Mouse (Mus musculus): ENCODE data around the gene Tmprss3.
A peak's percentile ranks its signal among the peaks of the same experiment; 100 is the strongest.

The Tmprss3 gene

DNA sequence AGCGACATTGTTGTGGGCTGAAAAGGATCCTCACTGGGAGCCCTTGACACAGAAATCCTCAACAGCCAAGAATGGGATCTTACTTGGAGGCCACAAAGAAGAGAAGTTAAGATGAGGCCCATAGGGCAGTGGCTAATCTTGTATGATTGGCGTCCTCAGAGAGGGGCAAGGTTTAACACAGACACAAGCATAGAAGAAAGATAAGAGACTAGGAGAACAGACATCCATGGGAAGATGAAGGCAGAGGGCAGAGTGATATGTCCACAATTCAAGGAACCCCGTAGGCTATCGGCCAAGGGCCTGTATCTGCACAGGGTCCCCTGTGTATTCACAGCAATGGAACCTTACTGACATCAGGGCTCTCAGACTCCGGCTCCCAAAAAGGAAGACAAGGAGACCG, 3.6 kb downstream of the Tmprss3 start:
- DNase-seq (ENCODE audit: inconsistent ontology term), result no peak

- DNase-seq (ENCODE audit: inconsistent ontology term), result no peak
Observed at GRCm38 (mm10) chr17:31193360-31193759, 5.4 kb downstream of the Tmprss3 start.

DNA sequence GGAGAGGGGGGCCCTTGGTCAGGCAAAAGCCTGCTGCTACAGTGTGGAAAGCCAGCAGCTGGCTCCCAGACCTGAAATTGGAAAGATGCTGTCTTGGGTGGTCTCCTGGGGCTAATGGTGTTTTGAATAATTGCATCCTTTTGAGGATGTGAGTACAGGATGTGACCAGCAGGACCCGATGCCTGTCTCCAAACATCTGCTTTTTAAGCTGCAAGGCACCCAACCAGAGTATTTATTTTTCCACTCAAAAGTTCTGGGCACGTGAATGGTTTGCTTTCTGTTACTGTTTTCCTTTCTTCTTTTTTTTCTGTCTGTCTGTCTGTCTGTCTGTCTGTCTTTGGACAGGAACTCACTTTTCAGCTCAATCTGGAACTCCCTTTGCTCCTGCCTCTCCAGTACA, 6.1 kb downstream of the Tmprss3 start:
- DNase-seq (ENCODE audit: inconsistent ontology term), result no peak

GRCm38 (mm10) chr17:31191825-31192224, 7.0 kb downstream of the Tmprss3 start:
- no peak for DNase-seq (ENCODE audit: inconsistent ontology term)

GRCm38 (mm10) chr17:31187370-31187769, 11.4 kb downstream of the Tmprss3 start:
- DNase-seq (ENCODE audit: inconsistent ontology term), result peak; percentile 37

DNA sequence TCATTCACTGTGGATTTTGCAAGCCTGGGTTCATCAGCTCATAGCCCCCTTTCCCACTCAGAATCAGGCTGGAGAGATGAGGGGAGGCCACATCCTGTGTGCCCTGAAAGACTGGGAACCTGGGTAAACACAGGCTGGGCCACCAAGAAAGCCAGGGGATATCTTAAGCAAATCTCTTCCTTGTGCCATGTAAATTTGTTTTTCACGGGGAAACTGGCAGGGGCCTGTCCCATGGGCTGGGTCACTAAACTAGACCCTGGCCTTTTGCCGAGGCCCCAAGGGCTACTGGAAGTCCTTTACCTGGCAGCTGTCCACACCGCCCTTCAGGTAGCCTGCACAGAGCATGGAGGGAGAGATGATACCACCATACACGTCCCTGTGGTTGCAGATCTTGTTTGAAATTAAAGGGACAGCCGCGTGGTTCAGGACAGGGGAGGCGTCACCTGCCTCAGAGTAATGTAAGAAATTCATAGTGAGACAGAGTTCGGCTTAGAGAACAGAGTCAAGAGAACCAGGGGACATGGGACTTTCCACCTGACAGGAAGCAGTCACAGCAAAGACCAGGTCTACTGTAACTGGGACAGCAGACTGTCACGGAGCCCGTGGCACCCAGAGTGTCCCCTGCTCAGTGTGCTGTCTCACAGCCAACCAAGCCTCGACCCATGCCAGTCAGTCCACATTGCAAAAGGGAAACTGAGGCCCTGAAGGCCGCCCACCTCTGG, 14.3 kb downstream of the Tmprss3 start:
- DNase-seq (ENCODE audit: inconsistent ontology term), result no peak

DNA sequence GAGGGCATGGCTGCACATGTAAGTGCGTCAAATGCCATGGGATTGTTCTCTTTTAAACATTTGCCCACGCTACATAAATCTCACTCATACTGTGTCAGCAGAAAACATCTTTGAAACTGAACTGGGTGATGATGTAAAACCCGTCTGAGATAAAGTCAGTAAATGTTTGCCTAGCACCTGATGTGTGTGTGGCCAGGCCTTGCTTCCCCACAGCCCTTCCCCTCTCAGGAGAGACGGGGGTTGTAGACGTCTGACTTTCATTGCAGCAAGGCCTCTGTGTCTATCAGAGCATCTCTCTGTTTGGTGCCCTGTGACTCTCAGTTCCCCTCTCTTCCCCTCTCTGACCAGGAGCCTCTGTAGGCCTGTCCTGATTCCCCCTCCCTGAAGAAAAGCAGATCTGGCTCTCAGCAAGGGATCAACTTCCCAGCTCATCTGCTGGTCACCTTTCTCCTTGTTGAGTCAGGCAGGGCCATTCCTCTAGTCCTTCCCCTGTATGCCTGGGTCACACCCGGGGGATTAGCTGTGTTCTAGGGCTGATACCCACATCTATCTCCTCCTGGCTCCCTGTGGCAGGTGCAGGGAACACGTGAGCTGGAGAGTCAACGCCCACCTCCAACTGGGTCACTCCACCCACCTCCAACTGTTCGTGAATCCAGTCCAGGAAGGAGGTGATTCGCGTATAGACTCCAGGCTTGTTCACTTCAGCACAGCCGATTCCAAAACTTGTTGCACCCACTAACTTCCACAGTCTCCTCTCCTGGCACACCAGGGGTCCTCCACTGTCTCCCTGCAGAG, 15.4 kb downstream of the Tmprss3 start:
- DNase-seq (ENCODE audit: inconsistent ontology term), result no peak

DNA sequence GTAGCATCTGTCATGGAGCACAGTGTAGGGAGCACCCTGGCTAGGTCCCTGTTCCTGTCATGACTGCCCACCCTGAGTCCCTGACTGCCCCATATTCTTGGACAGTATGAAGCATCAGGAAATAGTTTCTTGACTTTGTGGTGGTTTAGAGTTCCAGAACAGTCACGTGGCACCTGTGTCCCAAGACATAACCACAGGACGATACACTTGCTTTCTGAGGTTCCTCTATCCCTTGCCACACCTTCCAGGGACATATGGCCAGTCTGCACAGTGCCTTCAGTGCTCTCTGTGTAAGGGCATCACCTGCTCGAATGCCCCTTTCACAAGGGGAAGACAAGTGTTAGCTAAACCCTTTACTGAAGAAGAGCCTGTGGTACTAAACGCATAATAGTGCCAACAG, 17.3 kb downstream of the Tmprss3 start:
- DNase-seq (ENCODE audit: inconsistent ontology term), result no peak

GRCm38 (mm10) chr17:31176321-31176720, 22.5 kb downstream of the Tmprss3 start:
- no peak for DNase-seq (ENCODE audit: inconsistent ontology term)

DNA sequence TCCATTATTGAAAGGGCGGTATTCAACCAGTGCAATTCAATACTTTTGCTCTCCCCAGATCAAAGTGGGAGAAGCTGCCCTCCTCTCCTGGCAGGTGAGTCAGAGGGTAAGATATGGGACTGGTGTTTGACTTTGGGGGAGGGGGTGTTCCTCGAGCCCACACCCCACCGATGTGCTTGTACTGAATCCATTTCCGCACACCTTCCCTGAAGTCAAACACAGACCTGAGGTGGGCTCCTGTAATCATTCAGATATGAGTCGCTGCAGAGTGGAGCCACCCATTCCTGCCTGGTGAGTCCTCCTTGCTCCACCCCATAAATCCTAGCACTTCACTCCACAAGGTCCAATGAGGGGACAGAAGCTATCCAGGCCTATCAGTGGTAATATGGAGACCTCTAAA, 29.0 kb downstream of the Tmprss3 start:
- DNase-seq (ENCODE audit: inconsistent ontology term), result no peak

GRCm38 (mm10) chr17:31165127-31165526, 33.6 kb downstream of the Tmprss3 start, which contains the start of gene Tff1:
Tff1 (minus strand) TSS chr17:31165277.
- no peak for DNase-seq (ENCODE audit: inconsistent ontology term)

DNA sequence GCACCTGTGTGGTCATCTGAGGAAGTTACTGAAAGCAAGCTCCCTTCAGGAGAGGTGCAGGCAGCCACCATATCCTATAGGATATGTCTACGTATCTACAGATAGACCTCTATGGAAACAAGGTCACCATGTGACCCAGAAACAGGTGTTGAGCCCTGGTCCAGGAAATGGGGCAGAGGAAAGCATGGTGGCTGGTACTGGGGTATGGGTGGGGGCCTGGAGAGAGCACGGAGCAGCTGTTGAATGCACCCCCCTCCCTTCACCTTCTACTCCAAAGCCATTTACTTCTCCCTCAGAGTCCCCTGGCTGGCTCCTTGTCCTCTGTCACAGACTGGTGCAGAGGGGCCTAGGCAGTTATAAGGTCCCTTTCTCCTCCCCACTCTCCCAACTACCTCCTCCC, 35.0 kb downstream of the Tmprss3 start:
- DNase-seq (ENCODE audit: inconsistent ontology term), result no peak

- peak; percentile 23 for DNase-seq (ENCODE audit: inconsistent ontology term)
Observed at GRCm38 (mm10) chr17:31162607-31163006, 36.2 kb downstream of the Tmprss3 start.

GRCm38 (mm10) chr17:31160291-31160690, 38.5 kb downstream of the Tmprss3 start:
- DNase-seq (ENCODE audit: inconsistent ontology term), result no peak

- DNase-seq (ENCODE audit: inconsistent ontology term), result no peak
Observed at GRCm38 (mm10) chr17:31157921-31158320, 40.9 kb downstream of the Tmprss3 start.

GRCm38 (mm10) chr17:31153785-31154184, 45.0 kb downstream of the Tmprss3 start:
- no peak for DNase-seq (ENCODE audit: inconsistent ontology term)

- no peak for DNase-seq (ENCODE audit: inconsistent ontology term)
Observed at GRCm38 (mm10) chr17:31152966-31153499, 45.7 kb downstream of the Tmprss3 start.

DNA sequence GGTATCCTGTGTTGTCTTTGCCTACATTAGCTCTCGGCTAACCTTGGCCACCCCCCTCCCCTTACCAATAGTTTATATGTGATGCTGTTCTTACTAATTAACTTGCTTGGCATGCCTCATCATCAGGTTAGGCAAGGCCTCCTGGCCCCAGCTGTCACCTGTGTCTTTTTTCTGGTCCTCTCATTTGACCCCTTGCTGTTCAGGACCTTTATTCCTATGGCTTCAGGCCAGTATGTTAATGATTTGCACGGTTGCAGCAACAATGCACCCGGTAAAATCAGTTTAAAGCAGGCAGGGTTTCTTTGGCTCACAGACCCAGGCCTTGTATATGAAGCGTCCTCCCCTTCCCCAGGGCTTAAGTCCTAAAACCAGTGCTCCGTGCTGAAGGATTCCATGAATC, 46.3 kb downstream of the Tmprss3 start:
- no peak for DNase-seq (ENCODE audit: inconsistent ontology term)

GRCm38 (mm10) chr17:31145998-31146397, 52.8 kb downstream of the Tmprss3 start:
- DNase-seq (ENCODE audit: inconsistent ontology term), result no peak

- DNase-seq (ENCODE audit: inconsistent ontology term), result no peak
Observed at GRCm38 (mm10) chr17:31144040-31145037, 54.4 kb downstream of the Tmprss3 start, which contains the start of gene Tff2. Tff2 (minus strand) TSS chr17:31144282.

DNA sequence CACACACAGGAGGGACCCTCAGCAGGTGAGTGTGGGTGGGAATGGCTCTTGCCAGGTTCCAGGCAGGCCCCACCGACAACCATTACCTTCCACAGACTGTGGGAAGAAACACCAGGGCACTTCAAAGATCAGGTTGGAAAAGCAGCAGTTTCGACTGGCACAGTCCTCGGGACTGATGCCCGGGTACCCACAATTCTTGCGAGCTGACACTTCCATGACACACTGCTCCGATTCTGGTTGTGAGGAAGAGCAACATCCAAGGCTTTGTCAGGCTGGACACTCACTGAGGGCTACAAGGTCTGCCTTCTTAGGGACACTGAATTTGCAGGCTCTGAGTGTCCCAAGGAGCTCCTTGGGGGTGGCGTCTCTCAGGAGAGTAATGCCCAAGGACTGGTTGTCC, 56.7 kb downstream of the Tmprss3 start:
- no peak for DNase-seq (ENCODE audit: inconsistent ontology term)

DNA sequence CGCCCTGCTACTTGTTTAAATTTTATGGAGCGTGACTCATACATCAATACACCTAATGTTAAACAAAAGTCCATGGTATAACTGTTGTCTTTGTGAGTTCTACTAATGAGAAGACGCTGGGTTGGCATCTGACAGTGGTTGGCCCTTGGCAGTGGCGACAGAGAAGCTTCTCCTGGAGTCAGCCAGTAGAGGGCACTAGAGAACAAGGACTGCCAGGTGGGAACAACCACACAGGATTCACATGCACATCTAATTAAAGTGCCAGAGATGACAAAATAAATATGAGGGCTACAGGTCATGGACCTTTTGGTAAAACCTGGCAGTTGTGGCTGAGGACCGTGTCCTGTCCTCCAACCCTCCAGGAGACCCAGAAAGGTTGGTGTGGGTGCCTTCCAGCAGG, 60.4 kb downstream of the Tmprss3 start:
- peak; percentile 60 for DNase-seq (ENCODE audit: inconsistent ontology term)
